Mouse (Mus musculus) intestine, embryonic 14.5 days (tissue): ENCODE measurements at regions not wholly inside any gene's neighbourhood (a gene's known extent, or its start where the extent isn't known, plus 50 kb on each side); places are given as distances from the start of the nearest gene placed in this dataset.
A peak's percentile ranks its signal among the peaks of the same experiment; 100 is the strongest.

Experiments
- ATAC-seq: fragments of 200-750 bp; cut with Nextera tagmentation; replicated peaks from 2 replicates; pipeline ENCODE4 v1.8.0; 2017; ENCODE audit warnings: low read depth, moderate number of reproducible peaks, moderate TSS enrichment, moderate library complexity; ENCODE audit not compliant: low FRiP score, low TSS enrichment
- DNase-seq: peaks from one replicate; pipeline ENCODE4 v3.0.0-alpha.2; 2018; ENCODE audit warnings: low spot score
- H3K27ac ChIP-seq: fragments of 300-500 bp; sonication (generic); 2 replicates; pipeline ENCODE4 v1.5.1; 2014; ENCODE audit warnings: low read depth, mild to moderate bottlenecking, control low read depth
- H3K27me3 ChIP-seq: fragments of 300-500 bp; sonication (generic); replicated peaks from 2 replicates; pipeline ENCODE4 v1.6.1; 2014; ENCODE audit warnings: low read length, control low read depth; ENCODE audit not compliant: control insufficient read depth, insufficient read depth
- H3K36me3 ChIP-seq: fragments of 300-500 bp; sonication (generic); 2 replicates; pipeline ENCODE4 v1.6.1; 2014; ENCODE audit warnings: low read length, control low read depth; ENCODE audit not compliant: control insufficient read depth, insufficient read depth
- H3K4me1 ChIP-seq: fragments of 300-500 bp; sonication (generic); replicated peaks from 2 replicates; pipeline ENCODE4 v1.6.1; 2014; ENCODE audit warnings: low read length, control low read depth, mixed read lengths; ENCODE audit not compliant: control insufficient read depth, insufficient read depth
- H3K4me2 ChIP-seq: fragments of 300-500 bp; sonication (generic); 2 replicates; pipeline ENCODE4 v1.6.1; 2014; ENCODE audit warnings: low read length
- H3K4me3 ChIP-seq: fragments of 300-500 bp; sonication (generic); 2 replicates; pipeline ENCODE4 v1.5.1; 2014; ENCODE audit warnings: low read depth, low read length, control low read depth, mixed read lengths
- H3K9ac ChIP-seq: fragments of 300-500 bp; sonication (generic); 2 replicates; pipeline ENCODE4 v1.6.1; 2014; ENCODE audit warnings: mild to moderate bottlenecking, low read length
- H3K9me3 ChIP-seq: fragments of 300-500 bp; sonication (generic); 2 replicates; pipeline ENCODE4 v1.6.1; 2016; ENCODE audit warnings: low read length, control low read depth; ENCODE audit not compliant: control insufficient read depth
- WGBS: fragments of 180-500 bp; shearing (Covaris S2); extraction: QIAGEN DNeasy Blood & Tissue Kit; methylation state at CpG from one replicate; pipeline ENCODE4 v1.1.7; 2014; 5-methylcytosine and 5-hydroxymethylcytosine counted together

GRCm38 (mm10) chr9:71420064-71420463 is 65.7 kb downstream of the Polr2m start:
- no peaks in the 10 kb centered on the region for H3K36me3 ChIP-seq
- H3K27ac ChIP-seq, result no peak overlapping the region
- no peaks in the 10 kb centered on the region for H3K27me3 ChIP-seq
- H3K4me1 ChIP-seq, result no peaks in the 10 kb centered on the region; the same call in 1 of the 2 replicates
- no peaks in the 10 kb centered on the region for H3K9me3 ChIP-seq
- no peak overlapping the region for H3K9ac ChIP-seq
- no peak overlapping the region for H3K4me3 ChIP-seq
- no peak for DNase-seq
- no peak overlapping the region for H3K4me2 ChIP-seq
- WGBS, result 79% methylated on average over 5 of the region's 5 CpGs
- no peak for ATAC-seq

DNA sequence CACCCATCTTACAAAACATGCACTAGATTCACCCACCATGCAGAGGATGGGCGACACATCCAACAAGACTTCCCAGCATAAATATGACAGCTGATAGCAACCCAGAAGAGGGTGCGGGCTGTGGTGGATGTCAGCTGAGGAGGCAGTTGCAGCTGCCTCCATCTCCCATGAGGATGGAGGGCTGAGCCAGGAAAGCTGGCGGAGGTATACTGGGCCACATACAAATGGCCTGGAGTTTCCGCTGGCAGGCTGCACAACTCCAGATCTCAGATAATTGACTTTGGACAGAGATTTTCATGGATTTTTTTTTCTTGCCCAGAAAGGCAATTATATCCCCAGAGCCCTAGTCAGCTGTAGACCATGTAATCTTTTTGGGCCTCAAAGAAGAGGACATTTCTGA is 67.2 kb downstream of the Polr2m start:
- Histone ChIP-seq H3K9me3 (no peaks in the 10 kb centered on the region), H3K4me1 (no peaks in the 10 kb centered on the region; the same call in 1 of the 2 replicates), H3K4me2 (no peak overlapping the region), H3K9ac (no peak overlapping the region), H3K27me3 (no peaks in the 10 kb centered on the region), H3K36me3 (no peaks in the 10 kb centered on the region), H3K27ac (no peak overlapping the region), H3K4me3 (no peak overlapping the region)
- ATAC-seq (no peak), DNase-seq (no peak)
- WGBS, result 96% methylated on average over 4 of the region's 4 CpGs

DNA sequence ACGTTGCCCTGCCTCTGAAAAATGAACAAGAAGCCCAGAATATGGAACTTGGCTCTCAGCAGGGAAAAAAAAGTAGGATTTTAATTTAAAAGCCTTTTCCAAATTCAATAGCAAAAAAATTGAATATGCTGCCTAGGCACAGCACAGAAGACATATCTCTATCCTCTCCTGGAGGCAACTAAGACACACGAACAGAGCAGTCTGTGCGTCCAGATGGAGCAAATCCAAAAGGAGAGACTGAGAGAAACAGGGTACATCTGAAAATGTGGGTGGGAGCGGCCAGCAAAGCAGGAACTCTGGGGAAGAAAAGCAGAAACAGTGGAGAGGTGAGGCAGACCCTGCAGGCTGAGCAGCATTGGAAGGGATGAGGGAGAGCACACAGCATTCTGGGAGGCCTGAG is 68.5 kb downstream of the Polr2m start:
- peak overlapping the region; percentile 54 for H3K27ac ChIP-seq
- WGBS, result 34% methylated on average over 4 of the region's 4 CpGs
- no peaks in the 10 kb centered on the region for H3K9me3 ChIP-seq
- H3K9ac ChIP-seq, result no peak overlapping the region
- no peaks in the 10 kb centered on the region for H3K27me3 ChIP-seq
- no peak for ATAC-seq
- H3K36me3 ChIP-seq, result no peaks in the 10 kb centered on the region
- no peaks in the 10 kb centered on the region; the same call in 1 of the 2 replicates for H3K4me1 ChIP-seq
- no peak overlapping the region for H3K4me3 ChIP-seq
- no peak overlapping the region for H3K4me2 ChIP-seq
- DNase-seq, result no peak

- no peak overlapping the region for H3K4me2 ChIP-seq
- ATAC-seq, result no peak
- no peak overlapping the region for H3K4me3 ChIP-seq
- no peaks in the 10 kb centered on the region for H3K9me3 ChIP-seq
- no peak overlapping the region for H3K9ac ChIP-seq
- no peaks in the 10 kb centered on the region for H3K27me3 ChIP-seq
- WGBS, result 77% methylated on average over 1 of the region's 1 CpGs
- no peaks in the 10 kb centered on the region for H3K4me1 ChIP-seq
- H3K27ac ChIP-seq, result no peak overlapping the region
- no peaks in the 10 kb centered on the region for H3K36me3 ChIP-seq
- no peak for DNase-seq
Observed at GRCm38 (mm10) chr9:71411171-71411570, 74.6 kb downstream of the Polr2m start.

GRCm38 (mm10) chr9:71409925-71410324 is 75.8 kb downstream of the Polr2m start:
- Histone ChIP-seq H3K9me3 (no peaks in the 10 kb centered on the region), H3K27ac (no peak overlapping the region), H3K27me3 (no peaks in the 10 kb centered on the region), H3K9ac (no peak overlapping the region), H3K36me3 (no peaks in the 10 kb centered on the region), H3K4me3 (no peak overlapping the region), H3K4me1 (no peaks in the 10 kb centered on the region), H3K4me2 (no peak overlapping the region)
- WGBS, result 96% methylated on average over 1 of the region's 1 CpGs
- ATAC-seq (no peak), DNase-seq (no peak)

DNA sequence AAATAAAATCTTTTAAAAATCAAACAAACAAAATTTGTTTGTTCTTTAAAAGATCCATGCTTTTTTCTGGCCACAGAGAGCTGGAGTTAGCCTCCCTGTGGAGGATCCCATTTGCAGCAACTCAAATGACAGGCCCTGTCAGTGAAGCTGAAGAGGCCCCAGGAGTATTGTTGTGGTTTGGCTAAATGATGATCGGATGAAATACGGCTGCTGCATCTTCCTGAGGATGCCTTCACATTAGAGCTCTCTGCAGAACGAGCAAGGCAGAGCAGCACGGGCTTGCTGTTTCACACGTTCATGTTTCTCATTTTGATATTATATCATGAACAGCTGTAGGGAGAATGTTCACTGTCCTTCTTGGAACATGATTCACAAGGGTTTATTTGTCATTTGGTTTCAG is 76.8 kb downstream of the Polr2m start:
- Histone ChIP-seq H3K36me3 (no peaks in the 10 kb centered on the region), H3K9ac (no peak overlapping the region), H3K27me3 (no peaks in the 10 kb centered on the region), H3K4me3 (no peak overlapping the region), H3K27ac (no peak overlapping the region), H3K4me1 (no peaks in the 10 kb centered on the region), H3K4me2 (no peak overlapping the region), H3K9me3 (no peaks in the 10 kb centered on the region)
- DNase-seq, result no peak
- 62% methylated on average over 5 of the region's 5 CpGs for WGBS
- no peak for ATAC-seq

DNA sequence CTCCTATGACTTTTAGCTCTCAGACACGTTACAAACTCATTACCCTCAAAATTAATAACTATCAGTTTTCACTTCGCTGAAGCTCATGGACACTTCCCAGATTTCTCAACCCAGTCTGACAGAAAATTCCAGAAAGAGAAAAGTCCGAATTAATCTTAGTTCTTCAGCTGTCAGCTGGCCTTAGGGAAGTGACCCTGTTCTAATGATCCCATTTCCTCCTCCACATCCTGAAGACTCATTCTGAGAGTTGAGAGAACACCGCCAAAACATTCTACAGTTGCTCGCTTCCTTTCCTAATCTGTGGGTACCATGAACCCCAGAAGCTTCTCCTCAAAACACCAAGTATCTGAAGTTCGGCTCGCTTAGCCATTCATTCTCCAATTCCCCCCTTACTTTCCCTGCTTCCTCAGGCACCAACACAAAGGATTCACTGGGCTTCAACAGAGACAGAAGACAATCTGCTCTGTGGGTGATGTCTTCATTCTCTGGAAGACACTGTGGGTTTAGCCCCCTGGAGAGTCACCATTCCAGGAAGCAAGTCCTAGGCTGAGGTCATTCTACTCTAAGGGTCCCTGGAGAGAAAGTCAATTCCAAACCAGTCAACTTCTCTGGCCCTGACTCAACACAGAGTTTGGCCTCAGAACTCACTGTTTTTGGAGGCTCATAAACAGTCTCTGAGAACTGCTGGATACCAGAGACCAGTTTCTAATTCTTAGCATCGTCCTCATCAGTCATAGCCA is 81.2 kb downstream of the Polr2m start:
- Histone ChIP-seq H3K27ac (no peak overlapping the region), H3K4me3 (no peak overlapping the region), H3K4me1 (peaks cover 9% of the 10 kb centered on the region), H3K9ac (no peak overlapping the region), H3K4me2 (no peak overlapping the region), H3K36me3 (no peaks in the 10 kb centered on the region), H3K27me3 (0 out of 2 replicates have a peak, but pooled peaks cover 2% of the 10 kb centered on the region), H3K9me3 (no peaks in the 10 kb centered on the region)
- WGBS, result 85% methylated on average over 8 of the region's 8 CpGs
- ATAC-seq, result no peak
- no peak for DNase-seq

- Histone ChIP-seq H3K4me3 (no peak overlapping the region), H3K36me3 (no peaks in the 10 kb centered on the region), H3K4me1 (peaks cover 13% of the 10 kb centered on the region), H3K27ac (no peak overlapping the region), H3K4me2 (no peak overlapping the region), H3K27me3 (0 out of 2 replicates have a peak, but pooled peaks cover 2% of the 10 kb centered on the region), H3K9ac (no peak overlapping the region), H3K9me3 (no peaks in the 10 kb centered on the region)
- DNase-seq (no peak), ATAC-seq (no peak)
- WGBS, result 61% methylated on average over 1 of the region's 1 CpGs
Observed at GRCm38 (mm10) chr9:71401667-71402066, 84.1 kb downstream of the Polr2m start.

GRCm38 (mm10) chr9:71399346-71399745 is 86.4 kb downstream of the Polr2m start:
- no peaks in the 10 kb centered on the region for H3K9me3 ChIP-seq
- H3K9ac ChIP-seq, result no peak overlapping the region
- WGBS, result 83% methylated on average over 1 of the region's 1 CpGs
- DNase-seq (no peak), ATAC-seq (no peak)
- H3K36me3 ChIP-seq, result no peaks in the 10 kb centered on the region
- H3K27ac ChIP-seq, result no peak overlapping the region
- no peak overlapping the region for H3K4me3 ChIP-seq
- H3K4me2 ChIP-seq, result no peak overlapping the region
- peaks cover 13% of the 10 kb centered on the region for H3K4me1 ChIP-seq
- H3K27me3 ChIP-seq, result 0 out of 2 replicates have a peak, but pooled peaks cover 2% of the 10 kb centered on the region
